Comparison of ENCODE assay signal across 21 mouse cellular contexts in the genomic region with DNA sequence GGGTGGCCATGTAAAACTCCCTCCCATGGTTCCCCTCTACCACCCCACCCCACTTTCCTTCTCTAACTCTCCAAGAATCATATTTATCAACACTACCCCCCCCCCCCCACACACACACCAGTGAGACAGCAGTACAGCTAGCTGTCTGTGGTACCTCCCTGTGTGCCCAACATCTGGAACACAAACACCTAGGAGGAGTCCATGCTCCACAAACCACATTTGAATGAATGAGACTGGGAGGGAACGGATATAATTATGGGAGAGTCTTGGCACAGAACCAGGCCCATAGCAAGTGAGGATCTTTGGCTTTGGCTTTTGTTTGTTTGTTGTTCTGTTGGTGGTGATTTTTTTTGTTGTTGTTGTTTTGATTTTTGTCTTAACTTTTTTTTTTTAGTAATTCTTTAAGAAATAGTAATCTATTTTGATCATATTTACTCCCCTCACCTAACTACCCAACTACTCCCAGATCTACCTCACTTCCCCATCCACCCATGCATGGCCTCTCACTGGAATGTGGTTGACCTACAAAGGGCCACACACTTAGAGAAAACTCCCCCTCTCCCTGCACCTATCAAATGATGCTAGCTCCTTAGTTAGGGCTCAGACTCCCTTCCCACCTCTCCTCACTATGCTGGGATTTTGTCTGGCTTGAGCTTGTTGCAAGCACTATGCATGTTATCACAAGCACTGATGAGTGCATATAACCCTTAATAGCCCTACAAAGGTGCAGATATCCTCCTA. TPM values are rescaled to one million over a fixed set of nuclear protein-coding genes. Genes with fewer than 3 reads are reported as not detected.
"Had no signal": no experiment of that assay in that cellular context is flagged by ENCODE, and none has a peak within 500 bp of the region (broad histone marks: within the 10 kb centered on the region; RNA-seq: fewer than 3 reads in every experiment).

No protein-coding gene starts in this region.

- ATAC-seq: inflammation-experienced regulatory T-cells, adult 6 months; intestine, embryonic 16.5 days; liver, postnatal 0 days; lung, postnatal 0 days; midbrain, embryonic 13.5 days; midbrain, embryonic 16.5 days had no signal

- H3K9ac ChIP-seq: limb, embryonic 12.5 days; limb, embryonic 15.5 days; liver, embryonic 14.5 days; liver, postnatal 0 days; lung, embryonic 14.5 days; midbrain, embryonic 13.5 days; neural tube, embryonic 13.5 days had no signal

- H3K27me3 ChIP-seq: limb, embryonic 12.5 days; limb, embryonic 15.5 days; midbrain, embryonic 13.5 days; neural tube, embryonic 13.5 days had no signal

- H3K27ac ChIP-seq: limb, embryonic 12.5 days; limb, embryonic 15.5 days; liver, embryonic 14.5 days; macrophage; midbrain, embryonic 10.5 days; midbrain, embryonic 13.5 days; neural tube, embryonic 13.5 days had no signal

- DNase-seq: left cerebral cortex, postnatal 4 days; liver, postnatal 0 days; lung, embryonic 14.5 days; right cerebral cortex, adult 18-20 months; right cerebral cortex, postnatal 14 days; right cerebral cortex, postnatal 4 days; thymus, postnatal 25 days had no signal

- H3K4me2 ChIP-seq: limb, embryonic 12.5 days; limb, embryonic 15.5 days; liver, embryonic 11.5 days; lung, embryonic 14.5 days; midbrain, embryonic 13.5 days; neural tube, embryonic 13.5 days had no signal

- H3K4me1 ChIP-seq: megakaryocyte, embryonic 14.5 days; midbrain, embryonic 10.5 days; midbrain, embryonic 13.5 days; neural tube, embryonic 13.5 days had no signal

- H3K4me3 ChIP-seq: limb, embryonic 12.5 days; limb, embryonic 15.5 days; megakaryocyte, embryonic 14.5 days; midbrain, embryonic 10.5 days; midbrain, embryonic 13.5 days; myocyte; neural tube, embryonic 13.5 days had no signal

- H3K36me3 ChIP-seq: limb, embryonic 12.5 days; limb, embryonic 15.5 days; midbrain, embryonic 10.5 days; midbrain, embryonic 13.5 days; neural tube, embryonic 13.5 days had no signal

- H3K9me3 ChIP-seq: limb, embryonic 12.5 days; limb, embryonic 15.5 days; midbrain, embryonic 10.5 days; midbrain, embryonic 13.5 days; neural tube, embryonic 13.5 days had no signal

RNA-seq across cellular contexts. Expression of a gene that starts 4.6 kb away (rescaled TPM):
- polyA plus RNA-seq: inflammation-experienced regulatory T-cells, adult 6 months; liver, embryonic 11.5 days; macrophage had no signal
